Mouse (Mus musculus) intestine, embryonic 16.5 days (tissue): ENCODE data around the gene Lrp2bp. TPM values are rescaled to one million over a fixed set of nuclear protein-coding genes. Genes with fewer than 3 reads are reported as not detected.

ENCODE experiments used
- ATAC-seq: fragments of 200-750 bp; cut with Nextera tagmentation; 2 replicates; pipeline ENCODE4 v1.8.0; 2017; ENCODE audit warnings: moderate TSS enrichment, moderate library complexity
- H3K27ac ChIP-seq: fragments of 300-500 bp; sonication (generic); 2 replicates; pipeline ENCODE4 v1.5.1; 2014; ENCODE audit warnings: mild to moderate bottlenecking, low read length
- H3K27me3 ChIP-seq: fragments of 300-500 bp; sonication (generic); replicated peaks from 2 replicates; pipeline ENCODE4 v1.6.1; 2014; ENCODE audit warnings: low read length, control low read depth, mixed read lengths; ENCODE audit not compliant: control insufficient read depth, insufficient read depth
- H3K36me3 ChIP-seq: fragments of 300-500 bp; sonication (generic); 2 replicates; pipeline ENCODE4 v1.6.1; 2014; ENCODE audit warnings: low read length, control low read depth; ENCODE audit not compliant: control insufficient read depth, insufficient read depth
- H3K4me1 ChIP-seq: fragments of 300-500 bp; sonication (generic); 2 replicates; pipeline ENCODE4 v1.6.1; 2014; ENCODE audit warnings: low read length, control low read depth, mixed read lengths; ENCODE audit not compliant: control insufficient read depth, insufficient read depth
- H3K4me2 ChIP-seq: fragments of 300-500 bp; sonication (generic); 2 replicates; pipeline ENCODE4 v1.6.1; 2014; ENCODE audit warnings: low read depth, low read length, control low read depth
- H3K4me3 ChIP-seq: fragments of 300-500 bp; sonication (generic); 2 replicates; pipeline ENCODE4 v1.5.1; 2014; ENCODE audit warnings: mild to moderate bottlenecking, low read length
- H3K9ac ChIP-seq: fragments of 300-500 bp; sonication (generic); 2 replicates; pipeline ENCODE4 v1.6.1; 2014; ENCODE audit warnings: low read depth, low read length
- H3K9me3 ChIP-seq: fragments of 300-500 bp; sonication (generic); 2 replicates; pipeline ENCODE4 v1.6.1; 2016; ENCODE audit warnings: low read length, control low read depth; ENCODE audit not compliant: control insufficient read depth
- WGBS: fragments of 180-500 bp; shearing (Covaris S2); extraction: QIAGEN DNeasy Blood & Tissue Kit; methylation state at CpG from one replicate; pipeline ENCODE4 v1.1.7; 2014; 5-methylcytosine and 5-hydroxymethylcytosine counted together
- polyA plus RNA-seq: library from polyadenylated mRNA; unstranded; fragments of >200 nt; fragmentation: Nextera tagmentation; extraction: Ambion mirVana; gene quantifications from 2 replicates; pipeline ENCODE4 v1.2.1, GENCODE M21; 2015

Lrp2bp gene
- polyA plus RNA-seq, 1 experiment from 2014 or later, result 0.38 TPM

DNA sequence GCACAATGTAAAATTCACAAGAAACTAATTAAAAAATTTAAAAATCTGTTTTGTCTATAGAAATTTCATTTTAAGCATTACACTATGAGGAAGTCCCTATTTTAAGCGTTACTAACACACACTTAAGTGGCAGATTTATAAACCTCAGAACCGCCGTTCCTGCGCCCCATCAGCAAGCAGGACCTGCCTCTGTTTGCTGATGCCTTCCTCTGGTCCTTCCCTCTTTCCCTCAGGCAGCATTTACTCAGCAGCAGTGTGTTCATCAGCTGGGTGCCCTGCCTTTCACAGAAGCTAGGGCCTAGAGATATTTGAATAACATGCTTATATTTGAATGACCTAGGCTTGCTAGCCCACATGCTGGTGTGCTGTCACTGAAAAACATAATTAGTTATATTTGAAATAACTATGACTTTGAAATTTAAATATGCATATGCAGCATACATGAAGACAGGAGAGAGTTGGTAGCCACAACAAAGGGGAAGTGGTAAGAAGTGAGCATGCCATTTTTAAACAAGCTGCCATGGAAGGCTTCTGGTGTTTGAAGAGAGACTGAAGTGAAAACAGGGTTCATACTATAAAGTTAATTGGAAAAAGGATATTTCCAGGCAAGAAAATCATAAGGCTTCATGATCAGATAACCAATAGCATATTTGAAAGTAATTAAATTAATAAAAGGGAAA lies 8.3 kb upstream of the Lrp2bp start:
- 90% methylated on average over 4 of the region's 4 CpGs for WGBS
- Histone ChIP-seq H3K4me3 (no peak overlapping the region), H3K4me2 (no peak overlapping the region), H3K9me3 (no peaks in the 10 kb centered on the region), H3K9ac (no peak overlapping the region), H3K4me1 (no peaks in the 10 kb centered on the region), H3K27me3 (no peaks in the 10 kb centered on the region), H3K27ac (no peak overlapping the region), H3K36me3 (peaks cover 6% of the 10 kb centered on the region; the same call in 1 of the 2 replicates)
- no peak for ATAC-seq

DNA sequence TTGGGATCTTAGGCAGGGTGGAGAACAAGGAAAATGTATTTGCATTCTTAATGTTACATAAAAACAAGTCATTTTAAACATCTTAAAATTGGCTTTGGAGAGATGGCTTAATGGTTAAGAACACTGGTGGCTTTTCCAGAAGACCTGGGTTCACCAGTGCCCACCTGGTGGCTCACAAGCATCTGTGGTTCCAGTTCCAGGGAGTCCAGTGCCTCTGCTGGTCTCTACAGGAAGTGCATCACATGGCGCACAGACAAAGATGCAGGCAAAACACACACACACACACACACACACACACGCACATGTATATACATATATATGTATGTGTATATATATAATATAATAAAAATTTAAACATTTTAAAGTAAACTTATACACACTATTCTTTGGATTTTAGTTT lies 5.0 kb upstream of the Lrp2bp start:
- H3K9me3 ChIP-seq, result no peaks in the 10 kb centered on the region
- no peaks in the 10 kb centered on the region for H3K27me3 ChIP-seq
- ATAC-seq, result no peak
- H3K4me3 ChIP-seq, result no peak overlapping the region
- WGBS, result 97% methylated on average over 2 of the region's 2 CpGs
- no peak overlapping the region for H3K9ac ChIP-seq
- 0 out of 2 replicates have a peak, but pooled peaks cover 5% of the 10 kb centered on the region for H3K36me3 ChIP-seq
- no peaks in the 10 kb centered on the region for H3K4me1 ChIP-seq
- no peak overlapping the region for H3K27ac ChIP-seq
- no peak overlapping the region for H3K4me2 ChIP-seq

DNA sequence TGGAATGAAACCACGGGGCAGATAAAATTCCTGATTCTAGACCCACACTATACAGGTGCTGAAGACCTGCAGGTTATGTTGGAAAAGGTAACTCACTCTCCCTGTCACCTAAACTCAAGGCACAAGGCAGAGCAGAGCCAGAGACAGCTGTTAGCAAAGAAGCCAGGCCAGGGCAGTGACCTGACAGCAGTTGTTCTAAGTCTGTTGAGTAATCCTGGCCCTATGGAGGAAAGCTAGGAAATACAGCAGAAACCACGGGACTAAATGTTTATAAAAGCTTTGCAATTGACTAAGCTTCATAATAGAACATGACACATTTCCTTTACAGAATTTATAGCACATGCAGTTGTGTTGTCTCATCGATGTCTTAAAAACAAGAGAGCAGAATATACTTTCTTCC lies 3.5 kb upstream of the Lrp2bp start:
- Histone ChIP-seq H3K9me3 (no peaks in the 10 kb centered on the region), H3K36me3 (0 out of 2 replicates have a peak, but pooled peaks cover 5% of the 10 kb centered on the region), H3K9ac (no peak overlapping the region), H3K4me1 (no peaks in the 10 kb centered on the region), H3K4me3 (no peak overlapping the region), H3K27me3 (no peaks in the 10 kb centered on the region), H3K4me2 (no peak overlapping the region), H3K27ac (no peak overlapping the region)
- WGBS, result 74% methylated on average over 3 of the region's 3 CpGs
- ATAC-seq, result no peak

DNA sequence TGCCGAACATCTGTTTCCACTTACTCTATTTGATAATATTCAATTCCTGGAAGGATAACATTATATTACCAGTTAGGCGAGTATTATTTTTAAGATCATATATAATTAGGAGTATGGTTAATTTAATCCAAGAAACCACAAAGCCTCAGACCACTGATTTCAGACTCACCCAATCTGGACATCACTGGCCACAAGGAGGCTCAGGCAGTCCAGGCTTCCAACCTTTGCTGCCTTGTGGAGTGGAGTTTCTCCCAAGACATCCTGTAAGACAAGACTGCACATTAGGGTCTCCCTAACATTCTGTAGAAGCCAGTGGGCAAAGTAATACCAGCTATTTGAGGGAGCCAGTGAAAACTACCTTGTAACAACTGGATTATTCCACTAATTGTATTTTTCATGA lies 875 bp upstream of the Lrp2bp start:
- Histone ChIP-seq H3K36me3 (0 out of 2 replicates have a peak, but pooled peaks cover 2% of the 10 kb centered on the region), H3K4me2 (peak overlapping the region; percentile 33; the same call in 1 of the 2 replicates), H3K9me3 (no peaks in the 10 kb centered on the region), H3K4me3 (peak overlapping the region; percentile 31), H3K27me3 (no peaks in the 10 kb centered on the region), H3K9ac (no peak overlapping the region), H3K27ac (no peak overlapping the region), H3K4me1 (no peaks in the 10 kb centered on the region)
- 83% methylated on average over 2 of the region's 2 CpGs for WGBS
- ATAC-seq, result no peak

DNA sequence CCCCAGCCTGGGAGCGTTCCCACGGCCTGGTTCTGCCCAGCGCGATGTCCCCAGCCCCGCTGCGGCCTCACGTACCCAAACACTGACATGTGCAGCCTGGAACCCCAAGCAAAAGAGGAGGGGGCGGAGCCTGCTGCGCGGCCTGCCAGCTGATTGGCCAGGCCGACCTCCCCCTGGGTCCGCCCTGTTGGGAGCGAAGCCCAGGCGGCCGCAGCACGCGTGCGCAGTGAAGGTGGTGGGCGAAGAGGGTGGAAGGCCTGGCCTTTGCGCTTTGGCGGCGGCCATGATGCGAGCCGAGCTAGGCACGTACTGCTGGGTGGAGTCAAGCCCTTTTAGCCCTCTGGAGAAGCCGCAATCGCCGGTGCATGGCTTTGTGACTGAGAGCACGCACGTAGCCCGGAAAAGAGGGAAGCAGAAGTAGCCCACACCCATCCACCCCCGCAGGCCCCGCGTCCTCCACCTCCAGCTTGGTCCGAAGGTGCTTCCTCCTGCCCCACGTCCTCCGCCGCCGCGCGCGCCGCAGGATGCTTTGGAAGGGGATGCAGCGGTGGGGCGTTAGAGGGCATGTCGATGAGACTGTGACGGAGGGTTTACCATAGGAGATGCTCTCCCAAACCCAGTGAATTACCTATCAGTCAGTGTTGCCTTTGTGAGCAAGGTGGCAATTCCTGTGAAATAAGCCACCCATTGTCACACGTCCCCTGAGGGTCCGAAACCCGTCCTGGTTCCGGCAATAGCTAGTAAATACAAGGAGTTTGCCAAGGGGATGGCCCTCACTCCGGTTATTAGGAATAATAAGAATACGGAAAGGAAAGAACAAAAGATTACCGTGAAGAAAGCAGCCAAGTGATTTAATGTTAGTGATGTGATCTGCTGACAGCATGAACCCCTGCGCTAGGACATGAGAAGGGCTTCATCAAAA lies 942 bp downstream of the Lrp2bp start:
- Histone ChIP-seq H3K27ac (peak overlapping the region; percentile 98), H3K4me3 (peak overlapping the region; percentile 63), H3K4me2 (peak overlapping the region; percentile 89), H3K4me1 (no peaks in the 10 kb centered on the region), H3K27me3 (no peaks in the 10 kb centered on the region), H3K9me3 (no peaks in the 10 kb centered on the region), H3K36me3 (no peaks in the 10 kb centered on the region), H3K9ac (peak overlapping the region; percentile 85)
- ATAC-seq, result peak; percentile 98
- WGBS, result 4% methylated on average over 55 of the region's 55 CpGs

DNA sequence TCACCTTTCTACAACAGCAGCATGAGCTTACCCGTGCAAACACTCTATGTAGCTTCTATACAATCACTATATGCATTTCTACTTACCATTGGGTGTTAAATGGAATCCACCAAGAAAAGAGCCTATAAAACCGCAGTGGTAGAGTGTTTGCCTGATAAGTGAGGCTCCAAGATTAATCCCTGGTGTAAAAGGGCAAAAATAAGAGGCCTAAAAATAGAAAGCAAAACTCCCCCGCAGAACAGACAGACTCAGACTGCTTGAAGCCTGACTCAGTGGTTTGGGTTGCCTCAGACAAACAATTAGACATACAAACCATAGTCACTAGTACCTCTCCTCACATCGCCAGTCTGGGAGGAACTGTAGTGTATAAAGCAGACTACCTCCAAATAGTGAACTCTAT lies 6.5 kb downstream of the Lrp2bp start, which contains the start of gene Ankrd37:
Ankrd37 (minus strand) TSS at position 112 of the 400 bp plus-strand sequence.
- Histone ChIP-seq H3K4me1 (peaks cover 9% of the 10 kb centered on the region), H3K27ac (peak within 1 kb of the TSS; percentile 90), H3K4me3 (peak within 1 kb of the TSS; percentile 26), H3K4me2 (peak within 1 kb of the TSS; percentile 34), H3K9me3 (no peaks in the 10 kb centered on the region), H3K36me3 (no peaks in the 10 kb centered on the region), H3K9ac (peak within 1 kb of the TSS; percentile 40; the same call in 1 of the 2 replicates), H3K27me3 (no peaks in the 10 kb centered on the region)
- ATAC-seq, result 0 out of 2 replicates have a peak, but pooled peaks have one; percentile 5
- 56% methylated on average over 4 of the region's 4 CpGs for WGBS

DNA sequence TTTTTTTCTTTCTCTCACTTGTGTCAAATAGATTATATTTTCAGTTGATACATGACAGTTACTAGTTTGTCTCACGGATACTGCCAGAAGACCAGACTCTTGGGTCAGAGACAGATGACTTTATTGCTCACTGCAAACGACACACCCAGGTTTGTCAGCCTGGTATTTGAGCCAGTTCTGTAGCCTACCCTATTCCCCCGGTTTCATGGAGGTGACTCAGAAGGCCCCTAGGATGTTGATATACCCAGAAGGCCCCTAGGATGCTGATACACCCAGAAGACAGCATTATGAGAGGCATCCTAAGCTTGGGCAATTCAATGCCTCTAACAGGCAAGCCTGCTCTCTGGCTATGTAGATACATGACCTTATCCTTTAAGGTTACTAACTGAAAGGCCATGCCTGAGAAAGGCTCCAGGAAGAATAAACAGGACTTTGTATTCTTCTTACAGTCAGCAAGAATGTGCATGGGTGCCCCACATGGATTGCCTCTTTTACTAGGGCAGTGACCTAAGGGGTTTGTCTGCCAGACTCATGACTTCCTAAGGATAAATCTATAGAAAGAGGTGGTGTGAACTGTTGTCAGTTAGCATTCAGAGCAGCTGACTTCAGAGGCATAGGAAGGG lies 8.1 kb downstream of the Lrp2bp start:
- WGBS, result 39% methylated on average over 3 of the region's 3 CpGs
- peaks cover 18% of the 10 kb centered on the region for H3K4me1 ChIP-seq

DNA sequence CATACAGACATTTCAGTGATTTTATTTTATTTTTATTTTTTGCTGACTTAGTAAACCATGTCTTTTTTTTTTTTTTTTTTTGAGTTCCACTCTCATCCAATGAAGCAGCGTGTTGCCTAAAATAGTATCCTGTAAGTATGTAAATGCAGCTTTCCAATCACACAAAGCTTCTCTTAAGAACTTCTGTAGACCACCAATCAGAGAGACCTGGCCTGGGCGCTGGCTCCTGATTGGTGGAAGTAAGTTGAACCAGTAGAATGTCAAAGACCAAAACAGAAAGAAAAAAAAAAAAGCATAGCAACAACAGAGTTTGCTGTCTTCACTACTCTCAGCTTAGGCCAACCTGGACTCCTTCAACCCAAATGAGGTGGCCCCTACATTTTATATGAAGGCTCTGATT lies 11.2 kb downstream of the Lrp2bp start:
- WGBS, result 74% methylated on average over 2 of the region's 2 CpGs
- no peak overlapping the region for H3K27ac ChIP-seq
- H3K27me3 ChIP-seq, result no peaks in the 10 kb centered on the region
- peak overlapping the region; percentile 32 for H3K4me2 ChIP-seq
- peak overlapping the region; percentile 5; the same call in 1 of the 2 replicates for H3K4me3 ChIP-seq
- H3K36me3 ChIP-seq, result no peaks in the 10 kb centered on the region
- H3K9ac ChIP-seq, result peak overlapping the region; percentile 20; the same call in 1 of the 2 replicates
- no peak for ATAC-seq
- H3K4me1 ChIP-seq, result peaks cover 18% of the 10 kb centered on the region
- no peaks in the 10 kb centered on the region for H3K9me3 ChIP-seq

More for the DNA sequence above, 8.1 kb downstream of the Lrp2bp start:
- no peak overlapping the region; the same call in 1 of the 2 replicates for H3K4me2 ChIP-seq
- H3K9ac ChIP-seq, result no peak overlapping the region
- H3K4me3 ChIP-seq, result no peak overlapping the region
- no peaks in the 10 kb centered on the region for H3K27me3 ChIP-seq
- H3K9me3 ChIP-seq, result no peaks in the 10 kb centered on the region
- H3K36me3 ChIP-seq, result no peaks in the 10 kb centered on the region
- ATAC-seq, result peak; percentile 86
- H3K27ac ChIP-seq, result peak overlapping the region; percentile 58
